Mouse (Mus musculus) stomach, postnatal 0 days (tissue): Measurements from ENCODE around the gene Sh3pxd2b. TPM values are rescaled to one million over a fixed set of nuclear protein-coding genes. Genes with fewer than 3 reads are reported as not detected.

Experiments used
- ATAC-seq: fragments of 200-750 bp; cut with Nextera tagmentation; 2 replicates; pipeline ENCODE4 v1.8.0; 2017; ENCODE audit not compliant: low FRiP score, low TSS enrichment
- DNase-seq: peaks from one replicate; pipeline ENCODE4 v3.0.0-alpha.2; 2016; ENCODE audit warnings: low spot score
- H3K27ac ChIP-seq: fragments of 300-500 bp; sonication (generic); replicated peaks from 2 replicates; pipeline ENCODE4 v1.5.1; 2014; ENCODE audit warnings: mild to moderate bottlenecking, control low read depth
- H3K27me3 ChIP-seq: fragments of 300-500 bp; sonication (generic); 2 replicates; pipeline ENCODE4 v1.6.1; 2014; ENCODE audit warnings: low read length; ENCODE audit not compliant: control insufficient read depth, insufficient read depth
- H3K36me3 ChIP-seq: fragments of 300-500 bp; sonication (generic); 2 replicates; pipeline ENCODE4 v1.6.1; 2014; ENCODE audit warnings: low read length, mixed read lengths; ENCODE audit not compliant: control insufficient read depth, insufficient read depth
- H3K4me1 ChIP-seq: fragments of 300-500 bp; sonication (generic); replicated peaks from 2 replicates; pipeline ENCODE4 v1.6.1; 2014; ENCODE audit warnings: antibody characterized with exemption; ENCODE audit not compliant: control insufficient read depth, insufficient read depth
- H3K4me2 ChIP-seq: fragments of 300-500 bp; sonication (generic); replicated peaks from 2 replicates; pipeline ENCODE4 v1.6.1; 2014; ENCODE audit warnings: low read depth, mild to moderate bottlenecking, control low read depth, moderate library complexity
- H3K4me3 ChIP-seq: fragments of 300-500 bp; sonication (generic); 2 replicates; pipeline ENCODE4 v1.5.1; 2014; ENCODE audit warnings: low read depth, low read length, control low read depth
- H3K9ac ChIP-seq: fragments of 300-500 bp; sonication (generic); 2 replicates; pipeline ENCODE4 v1.6.1; 2014; ENCODE audit warnings: mild to moderate bottlenecking, low read length, control low read depth, mixed read lengths
- H3K9me3 ChIP-seq: fragments of 300-500 bp; sonication (generic); 2 replicates; pipeline ENCODE4 v1.6.1; 2016; ENCODE audit warnings: low read length; ENCODE audit not compliant: control insufficient read depth
- CTCF ChIP-seq: IDR thresholded peaks from 2 replicates; pipeline ENCODE4 v1.5.1; 2016; ENCODE audit warnings: antibody characterized with exemption, low read depth, mild to moderate bottlenecking, moderate library complexity
- EP300 ChIP-seq: optimal IDR thresholded peaks from 2 replicates; pipeline ENCODE3; 2016; ENCODE audit warnings: antibody characterized with exemption
- WGBS: fragments of 180-500 bp; shearing (Covaris S2); extraction: QIAGEN DNeasy Blood & Tissue Kit; methylation state at CpG from one replicate; pipeline ENCODE4 v1.1.7; 2014; 5-methylcytosine and 5-hydroxymethylcytosine counted together
- polyA plus RNA-seq: library from polyadenylated mRNA; unstranded; fragments of >200 nt; fragmentation: Nextera tagmentation; extraction: Ambion mirVana; gene quantifications from 2 replicates; pipeline ENCODE4 v1.2.1, GENCODE M21; 2015

Sh3pxd2b gene
- polyA plus RNA-seq, 1 experiment from 2014 or later: 5.0 TPM

DNA sequence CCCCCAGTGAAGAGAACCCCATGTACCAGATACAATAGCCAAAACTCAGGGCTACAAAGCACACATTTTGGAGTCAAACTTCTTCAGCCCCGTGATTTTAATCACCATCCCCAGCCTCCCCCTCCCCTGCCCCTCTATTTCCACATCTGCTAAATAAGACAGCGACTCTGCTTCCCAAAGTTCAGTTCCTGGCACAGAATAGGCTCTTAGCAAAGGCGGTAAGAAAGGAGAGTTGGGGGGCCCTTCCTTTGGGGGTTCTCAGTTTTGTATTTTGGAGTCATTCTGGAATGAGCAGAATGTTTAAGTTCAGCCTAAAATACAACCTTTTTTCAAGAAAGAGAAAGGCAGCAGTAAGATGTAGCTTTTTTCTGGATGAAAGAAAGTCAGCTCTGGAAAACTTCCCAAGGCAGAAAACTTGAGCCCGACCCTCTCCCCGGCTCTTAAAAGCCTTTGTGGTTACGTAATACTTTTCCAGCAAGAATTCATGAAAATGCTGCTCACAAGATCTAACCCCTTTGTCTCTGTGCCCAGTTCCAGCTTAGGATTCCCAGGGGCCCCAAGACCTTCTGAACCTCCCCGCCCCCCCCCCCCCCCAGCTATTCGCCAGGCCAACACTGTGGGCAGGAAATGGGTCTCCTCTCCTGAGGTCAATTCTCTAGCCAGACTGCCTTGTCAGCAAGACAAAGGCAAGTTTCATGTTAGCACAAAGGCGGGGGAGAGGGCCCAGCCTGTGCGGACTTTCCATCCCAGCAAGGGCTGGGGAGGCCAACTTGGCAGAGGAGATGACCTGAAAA, 35.9 kb downstream of the Sh3pxd2b start:
- Histone ChIP-seq H3K27ac (peak overlapping the region; percentile 83), H3K4me2 (no peak overlapping the region), H3K4me1 (0 out of 2 replicates have a peak, but pooled peaks cover 2% of the 10 kb centered on the region), H3K27me3 (no peaks in the 10 kb centered on the region), H3K9ac (no peak overlapping the region), H3K9me3 (no peaks in the 10 kb centered on the region), H3K4me3 (no peak overlapping the region), H3K36me3 (peaks cover 14% of the 10 kb centered on the region)
- DNase-seq (peak; percentile 36), ATAC-seq (peak; percentile 79; the same call in 1 of the 2 replicates)
- TF ChIP-seq EP300 (no peak), CTCF (no peak)
- WGBS: 24% methylated on average over 10 of the region's 10 CpGs

DNA sequence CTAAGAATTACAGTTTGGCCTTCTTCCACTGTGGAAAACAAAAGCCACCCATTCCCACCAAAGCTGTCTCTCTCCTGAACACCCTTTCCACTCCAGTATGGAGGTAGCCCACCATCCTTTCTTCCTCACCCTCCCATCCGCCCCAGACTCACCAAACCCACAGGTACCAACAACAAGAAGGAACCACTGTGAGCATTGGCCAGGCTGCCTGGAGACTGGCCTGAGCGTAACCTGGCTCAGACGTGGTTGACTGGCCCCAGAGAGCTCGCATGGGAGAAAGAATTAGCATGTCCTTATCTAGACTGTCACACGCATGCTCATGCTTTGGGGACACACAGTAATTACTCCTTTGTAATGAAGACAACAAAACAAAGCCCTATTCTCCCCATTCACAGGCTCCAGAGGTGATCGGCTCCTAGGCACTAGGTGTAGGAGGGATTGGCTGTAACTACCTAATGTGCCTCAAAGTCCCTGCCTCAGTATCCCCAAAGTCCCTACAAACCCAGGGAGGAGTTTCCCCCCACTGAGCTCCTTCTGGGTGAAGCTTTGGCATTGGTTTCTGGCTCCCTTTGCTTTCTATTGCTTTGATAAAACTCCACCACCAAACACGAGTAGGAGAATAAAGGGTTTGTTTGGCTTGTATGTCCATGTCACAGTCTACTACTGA, 36.6 kb downstream of the Sh3pxd2b start:
- TF ChIP-seq CTCF: no peak
- ATAC-seq (0 out of 2 replicates have a peak, but pooled peaks have one; percentile 6), DNase-seq (no peak)
- no peaks in the 10 kb centered on the region for H3K27me3 ChIP-seq
- peak overlapping the region; percentile 83 for H3K27ac ChIP-seq
- H3K36me3 ChIP-seq: peaks cover 14% of the 10 kb centered on the region
- H3K4me1 ChIP-seq: 0 out of 2 replicates have a peak, but pooled peaks cover 2% of the 10 kb centered on the region
- no peak overlapping the region for H3K4me2 ChIP-seq
- 69% methylated on average over 7 of the region's 7 CpGs for WGBS
- no peak overlapping the region for H3K9ac ChIP-seq
- no peak overlapping the region for H3K4me3 ChIP-seq
- H3K9me3 ChIP-seq: no peaks in the 10 kb centered on the region

DNA sequence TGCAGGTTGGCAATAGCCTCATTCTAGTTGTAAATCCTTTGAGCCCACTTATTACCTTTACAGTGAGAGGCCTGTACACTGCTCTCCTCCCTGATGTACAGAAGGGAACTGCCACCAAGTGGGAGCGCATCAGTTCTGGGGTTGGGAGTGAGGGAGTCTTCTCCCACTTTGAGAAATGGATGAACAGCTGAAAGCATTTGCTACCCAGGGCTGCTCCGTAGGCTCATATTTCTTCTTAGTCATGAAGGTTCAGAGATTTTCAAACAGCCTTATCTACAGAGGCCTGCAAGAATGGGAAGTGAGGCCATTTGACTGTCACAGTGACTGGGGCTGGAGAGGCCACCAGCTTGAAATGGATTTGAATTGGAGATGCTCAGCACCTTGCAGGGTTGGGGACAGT, 38.4 kb downstream of the Sh3pxd2b start:
- no peak overlapping the region for H3K4me2 ChIP-seq
- H3K36me3 ChIP-seq: peaks cover 10% of the 10 kb centered on the region
- H3K27ac ChIP-seq: no peak overlapping the region
- no peak overlapping the region for H3K4me3 ChIP-seq
- H3K4me1 ChIP-seq: 0 out of 2 replicates have a peak, but pooled peaks cover 2% of the 10 kb centered on the region
- TF ChIP-seq CTCF (no peak), EP300 (no peak)
- 83% methylated on average over 2 of the region's 2 CpGs for whole genome bisulfite sequencing
- ATAC-seq: no peak
- H3K9ac ChIP-seq: no peak overlapping the region
- DNase-seq: no peak
- no peaks in the 10 kb centered on the region for H3K27me3 ChIP-seq
- H3K9me3 ChIP-seq: no peaks in the 10 kb centered on the region

GRCm38 (mm10) chr11:32388064-32388463, 40.4 kb downstream of the Sh3pxd2b start:
- Histone ChIP-seq H3K4me2 (no peak overlapping the region), H3K27me3 (no peaks in the 10 kb centered on the region), H3K36me3 (0 out of 2 replicates have a peak, but pooled peaks cover 4% of the 10 kb centered on the region), H3K27ac (no peak overlapping the region), H3K9me3 (no peaks in the 10 kb centered on the region), H3K4me3 (no peak overlapping the region), H3K9ac (no peak overlapping the region), H3K4me1 (0 out of 2 replicates have a peak, but pooled peaks cover 2% of the 10 kb centered on the region)
- ATAC-seq (no peak), DNase-seq (no peak)
- TF ChIP-seq CTCF (no peak), EP300 (no peak)
- 65% methylated on average over 2 of the region's 2 CpGs for WGBS

DNA sequence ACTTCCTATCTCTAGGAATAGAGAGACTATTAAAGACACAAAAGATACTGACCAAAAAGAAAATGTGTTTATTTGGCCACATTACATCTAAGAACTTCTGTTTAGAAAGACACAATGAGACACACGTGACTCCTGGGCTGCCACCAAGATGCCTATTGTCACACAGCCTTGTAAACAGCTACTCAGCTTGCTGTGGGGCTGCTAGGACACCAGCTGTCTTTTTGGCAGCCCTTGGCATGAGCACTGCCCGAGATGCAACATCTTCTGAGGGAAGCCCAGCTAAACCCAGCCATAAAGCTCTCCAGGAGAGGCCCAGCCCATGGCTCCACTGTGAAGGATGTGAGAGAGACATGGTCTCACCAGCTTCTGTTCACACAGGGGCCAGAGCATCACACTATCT, 45.5 kb downstream of the Sh3pxd2b start:
- H3K4me2 ChIP-seq: no peak overlapping the region
- H3K36me3 ChIP-seq: peaks cover 3% of the 10 kb centered on the region; the same call in 1 of the 2 replicates
- ATAC-seq: no peak
- no peak for DNase-seq
- WGBS: 63% methylated on average over 2 of the region's 2 CpGs
- no peaks in the 10 kb centered on the region for H3K4me1 ChIP-seq
- H3K4me3 ChIP-seq: no peak overlapping the region
- no peak overlapping the region for H3K27ac ChIP-seq
- TF ChIP-seq EP300 (no peak), CTCF (no peak)
- H3K9me3 ChIP-seq: no peaks in the 10 kb centered on the region
- H3K27me3 ChIP-seq: no peaks in the 10 kb centered on the region
- no peak overlapping the region for H3K9ac ChIP-seq

DNA sequence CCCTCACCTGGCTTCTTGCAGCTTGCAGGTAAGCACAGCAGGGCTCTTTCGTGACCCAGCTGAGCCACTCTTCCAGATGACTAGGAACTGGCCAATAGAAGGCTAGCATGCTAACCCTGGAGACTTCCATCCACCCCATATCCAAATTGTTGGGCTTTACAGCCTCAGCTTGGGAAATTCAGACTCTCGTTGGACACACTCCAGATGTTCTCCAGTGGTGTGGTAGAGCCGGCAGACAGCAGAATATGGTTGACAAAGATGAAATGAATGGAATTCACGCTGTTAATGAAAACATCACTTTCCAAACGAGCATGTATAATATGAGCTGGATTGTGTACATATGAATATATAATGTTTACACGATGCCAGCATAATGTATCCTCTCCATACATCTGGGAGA, 48.2 kb downstream of the Sh3pxd2b start:
- 50% methylated on average over 6 of the region's 6 CpGs for WGBS

More for the DNA sequence above, 48.2 kb downstream of the Sh3pxd2b start:
- Histone ChIP-seq H3K9me3 (no peaks in the 10 kb centered on the region), H3K4me1 (no peaks in the 10 kb centered on the region), H3K4me2 (no peak overlapping the region), H3K36me3 (peaks cover 3% of the 10 kb centered on the region; the same call in 1 of the 2 replicates), H3K4me3 (no peak overlapping the region), H3K27me3 (no peaks in the 10 kb centered on the region), H3K27ac (no peak overlapping the region), H3K9ac (no peak overlapping the region)
- TF ChIP-seq EP300 (no peak), CTCF (no peak)
- DNase-seq (no peak), ATAC-seq (no peak)
